Mouse (Mus musculus) spleen, adult 2 months (tissue): ENCODE measurements around the gene Fbxo47. TPM values are rescaled to one million over a fixed set of nuclear protein-coding genes. Genes with fewer than 3 reads are reported as not detected.

Experiments
- DNase-seq, 2 experiments: peaks; one replicate each; pipeline versions ENCODE4 v3.0.0 to v3.0.0-alpha.2; 2012 to 2021; ENCODE audit warnings: low spot score in 2 of 2, low read depth in 1 of 2
- H3K27ac ChIP-seq: fragments of 200-500 bp; 2 replicates; pipeline ENCODE4 v1.5.1; 2012; ENCODE audit warnings: low read length, inconsistent platforms; ENCODE audit not compliant: insufficient read depth
- H3K27me3 ChIP-seq: fragments of 200-500 bp; 2 replicates; pipeline ENCODE4 v1.6.1; 2012; ENCODE audit warnings: mild to moderate bottlenecking, moderate library complexity, low read length, inconsistent platforms; ENCODE audit not compliant: control insufficient read depth, insufficient read depth
- H3K36me3 ChIP-seq: fragments of 200-500 bp; 2 replicates; pipeline ENCODE4 v1.6.1; 2012; ENCODE audit warnings: mild to moderate bottlenecking, low read length, inconsistent platforms; ENCODE audit not compliant: control insufficient read depth, insufficient read depth
- H3K4me1 ChIP-seq: fragments of 200-500 bp; 2 replicates; pipeline ENCODE4 v1.6.1; 2011; ENCODE audit warnings: inconsistent platforms; ENCODE audit not compliant: control insufficient read depth, insufficient read depth, insufficient read length
- H3K4me3 ChIP-seq: fragments of 200-500 bp; 2 replicates; pipeline ENCODE4 v1.5.1; 2011; ENCODE audit warnings: mild to moderate bottlenecking, inconsistent platforms; ENCODE audit not compliant: insufficient read depth, insufficient read length; ENCODE audit errors: extremely low read depth
- CTCF ChIP-seq: fragments of 200-500 bp; IDR thresholded peaks from 2 replicates; pipeline ENCODE4 v1.5.1; 2011; ENCODE audit warnings: mild to moderate bottlenecking, inconsistent platforms; ENCODE audit not compliant: insufficient read depth, insufficient read length, insufficient replicate concordance; ENCODE audit errors: extremely low read depth
- POLR2A ChIP-seq: fragments of 200-500 bp; IDR thresholded peaks from 2 replicates; pipeline ENCODE4 v1.6.1; 2011; ENCODE audit warnings: low read depth, low read length, inconsistent platforms
- WGBS: fragments of 180-500 bp; shearing (Covaris S2); methylation state at CpG from one replicate; pipeline ENCODE4 v1.1.7; 2018; 5-methylcytosine and 5-hydroxymethylcytosine counted together
- polyA plus RNA-seq: library from polyadenylated mRNA; depleted of rRNA; stranded (reverse); fragments of >200 nt; gene quantifications from 2 replicates; pipeline ENCODE4 v1.2.3, GENCODE M21; 2012

Fbxo47 gene
- polyA plus RNA-seq, 1 experiment, result 0.20 TPM

GRCm38 (mm10) chr11:97809235-97810121, 74.5 kb downstream of the Fbxo47 start:
- Histone ChIP-seq H3K27ac (peak overlapping the region; percentile 21; the same call in 1 of the 2 replicates), H3K27me3 (no peaks in the 10 kb centered on the region), H3K4me1 (peaks cover 31% of the 10 kb centered on the region; the same call in 1 of the 2 replicates), H3K36me3 (peaks cover 13% of the 10 kb centered on the region), H3K4me3 (no peak overlapping the region)
- WGBS, result 59% methylated on average over 7 of the region's 7 CpGs
- no peak for TF ChIP-seq POLR2A
- no peak for TF ChIP-seq CTCF
- no peak for DNase-seq

- Histone ChIP-seq H3K27me3 (no peaks in the 10 kb centered on the region), H3K4me1 (peaks cover 32% of the 10 kb centered on the region; the same call in 1 of the 2 replicates), H3K36me3 (peaks cover 12% of the 10 kb centered on the region), H3K4me3 (no peak overlapping the region), H3K27ac (peak overlapping the region; percentile 21; the same call in 1 of the 2 replicates)
- TF ChIP-seq POLR2A (no peak), CTCF (no peak)
- WGBS, result 70% methylated on average over 5 of the region's 5 CpGs
- no peak for DNase-seq
Observed at GRCm38 (mm10) chr11:97808621-97809234, 75.2 kb downstream of the Fbxo47 start.

GRCm38 (mm10) chr11:97808093-97808492, 75.9 kb downstream of the Fbxo47 start:
- H3K27me3 ChIP-seq, result no peaks in the 10 kb centered on the region
- H3K4me3 ChIP-seq, result no peak overlapping the region
- peaks cover 34% of the 10 kb centered on the region; the same call in 1 of the 2 replicates for H3K4me1 ChIP-seq
- TF ChIP-seq CTCF (no peak), POLR2A (no peak)
- no peak for DNase-seq
- H3K27ac ChIP-seq, result peak overlapping the region; percentile 49
- peaks cover 10% of the 10 kb centered on the region for H3K36me3 ChIP-seq
- 64% methylated on average over 2 of the region's 2 CpGs for WGBS

- H3K4me3 ChIP-seq, result no peak overlapping the region
- no peaks in the 10 kb centered on the region for H3K27me3 ChIP-seq
- DNase-seq, result no peak
- TF ChIP-seq CTCF, result no peak
- WGBS, result 55% methylated on average over 6 of the region's 6 CpGs
- peaks cover 10% of the 10 kb centered on the region for H3K36me3 ChIP-seq
- H3K4me1 ChIP-seq, result peaks cover 34% of the 10 kb centered on the region; the same call in 1 of the 2 replicates
- peak overlapping the region; percentile 49 for H3K27ac ChIP-seq
Observed at GRCm38 (mm10) chr11:97807626-97808025, 76.3 kb downstream of the Fbxo47 start.

- TF ChIP-seq CTCF, result no peak
- no peak for TF ChIP-seq POLR2A
- no peak for DNase-seq
Observed at GRCm38 (mm10) chr11:97806613-97806964, 77.4 kb downstream of the Fbxo47 start.

GRCm38 (mm10) chr11:97805662-97806612, 78.0 kb downstream of the Fbxo47 start:
- no peak for TF ChIP-seq CTCF
- no peak for TF ChIP-seq POLR2A
- Histone ChIP-seq H3K4me3 (no peak overlapping the region), H3K4me1 (peaks cover 37% of the 10 kb centered on the region; the same call in 1 of the 2 replicates), H3K27me3 (no peaks in the 10 kb centered on the region), H3K36me3 (peaks cover 9% of the 10 kb centered on the region), H3K27ac (no peak overlapping the region)
- WGBS, result 77% methylated on average over 15 of the region's 15 CpGs
- DNase-seq, result no peak

More at GRCm38 (mm10) chr11:97806613-97806964, 77.4 kb downstream of the Fbxo47 start:
- H3K4me1 ChIP-seq, result peaks cover 36% of the 10 kb centered on the region; the same call in 1 of the 2 replicates
- peaks cover 10% of the 10 kb centered on the region for H3K36me3 ChIP-seq
- no peak overlapping the region for H3K27ac ChIP-seq
- 89% methylated on average over 7 of the region's 7 CpGs for WGBS
- no peak overlapping the region for H3K4me3 ChIP-seq
- no peaks in the 10 kb centered on the region for H3K27me3 ChIP-seq
